Mouse (Mus musculus) cerebellum, adult (tissue): ENCODE measurements around the gene Pofut2.
A peak's percentile ranks its signal among the peaks of the same experiment; 100 is the strongest.

Experiments
- ATAC-seq: cut with Nextera tagmentation; 2 replicates; pipeline ENCODE4 v1.9.2; 2017; ENCODE audit warnings: mild to moderate bottlenecking, moderate library complexity, mixed read lengths; ENCODE audit not compliant: insufficient number of reproducible peaks, low FRiP score, low TSS enrichment

The Pofut2 gene

GRCm38 (mm10) chr10:77258704-77259621 is at the start of gene Pofut2:
Gene Pofut2, plus strand, starts transcription at chr10:77259218.
- peak; percentile 93 for ATAC-seq

GRCm38 (mm10) chr10:77209261-77209660 is 49.8 kb upstream of the Pofut2 start:
- ATAC-seq = no peak

DNA sequence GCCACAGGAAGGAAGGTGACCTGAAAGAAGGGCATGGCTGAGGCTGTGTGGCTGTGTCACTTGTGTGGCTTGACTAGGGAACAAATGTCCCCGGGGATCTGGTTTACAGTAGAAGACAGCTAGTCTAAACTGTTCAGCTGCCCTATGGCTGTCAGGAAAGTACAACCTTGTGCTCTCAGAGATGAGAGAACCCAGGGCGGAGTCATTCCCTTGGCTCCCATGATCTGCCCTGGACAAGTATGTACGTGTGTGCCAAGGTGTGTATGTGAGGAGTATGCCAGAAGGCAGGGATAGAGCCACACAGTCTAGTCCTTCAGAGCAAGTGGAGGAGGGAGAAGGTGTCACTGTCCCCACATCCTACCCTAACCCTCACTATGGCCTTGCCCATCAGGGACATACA is 48.4 kb upstream of the Pofut2 start:
- ATAC-seq = no peak

GRCm38 (mm10) chr10:77211116-77211570 is 47.9 kb upstream of the Pofut2 start:
- ATAC-seq = no peak

- no peak for ATAC-seq
Observed at GRCm38 (mm10) chr10:77212354-77213120, 46.5 kb upstream of the Pofut2 start.

DNA sequence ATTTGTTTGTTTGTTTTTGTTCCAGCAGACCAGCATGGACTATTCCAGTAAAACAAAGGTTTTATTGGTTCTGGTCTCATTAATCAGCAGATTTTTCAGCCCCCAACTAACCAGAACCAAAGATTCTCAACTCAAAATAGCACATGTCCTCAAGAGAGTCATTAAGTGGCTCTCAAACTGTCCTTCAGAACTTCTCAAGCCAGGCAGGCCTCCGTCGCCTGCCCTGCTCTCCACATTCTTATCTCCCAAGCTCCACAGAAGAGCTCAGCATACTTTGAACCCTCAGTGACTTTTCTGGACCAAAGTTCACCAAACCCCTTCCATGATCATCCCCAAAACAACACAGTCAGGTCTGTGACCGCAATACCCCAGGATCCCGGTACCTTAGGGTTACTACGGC is 45.5 kb upstream of the Pofut2 start:
- no peak for ATAC-seq

GRCm38 (mm10) chr10:77214586-77214985 is 44.4 kb upstream of the Pofut2 start:
- ATAC-seq = no peak

DNA sequence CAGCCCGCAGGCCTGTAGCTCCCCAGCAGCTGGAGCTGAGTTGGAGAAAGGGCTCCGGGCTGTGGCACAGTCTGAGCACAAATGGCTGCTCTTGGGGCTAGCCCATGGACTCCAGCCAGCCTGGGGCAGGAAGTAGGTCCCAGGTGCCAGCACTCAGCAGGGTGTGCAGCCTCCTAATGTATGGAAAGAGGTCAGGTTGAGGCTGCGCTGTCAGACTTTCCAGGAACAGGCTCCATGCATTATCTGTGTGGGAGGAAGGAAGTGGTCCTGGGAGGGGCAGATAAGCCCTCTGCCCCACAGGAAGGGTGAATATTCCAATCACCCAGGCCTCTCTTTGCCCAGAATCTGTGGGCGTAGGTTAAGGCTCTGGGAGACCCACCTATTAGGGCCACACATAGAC is 43.4 kb upstream of the Pofut2 start:
- ATAC-seq = no peak

GRCm38 (mm10) chr10:77216313-77216712 is 42.7 kb upstream of the Pofut2 start:
- ATAC-seq = no peak

DNA sequence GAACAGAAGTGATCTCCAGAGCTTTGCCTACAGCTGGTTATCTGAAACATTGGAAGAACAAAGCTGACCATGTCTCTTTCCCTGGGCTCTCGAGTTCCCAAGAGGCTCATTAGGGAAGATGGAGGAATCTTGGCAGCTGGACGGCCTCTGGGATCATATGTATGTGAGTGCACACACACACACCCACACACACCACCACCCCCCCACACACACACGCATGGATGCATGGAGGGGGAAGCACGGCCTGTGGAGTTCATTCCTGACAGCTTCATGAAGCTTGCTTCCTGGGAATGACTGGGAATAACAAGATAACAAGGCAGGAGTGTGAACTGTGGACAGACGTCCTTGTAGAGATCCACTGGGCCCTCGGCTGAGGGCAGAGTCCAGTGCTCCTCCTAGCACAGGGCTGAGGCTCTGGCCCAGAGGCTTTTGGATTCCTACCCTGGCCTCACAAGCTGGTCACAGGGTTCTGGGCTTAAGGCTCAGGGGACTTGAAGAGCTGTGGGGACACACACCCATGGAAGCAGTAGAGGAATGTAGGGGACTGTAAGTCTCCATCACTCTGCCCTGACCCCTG is 41.8 kb upstream of the Pofut2 start:
- ATAC-seq = no peak

DNA sequence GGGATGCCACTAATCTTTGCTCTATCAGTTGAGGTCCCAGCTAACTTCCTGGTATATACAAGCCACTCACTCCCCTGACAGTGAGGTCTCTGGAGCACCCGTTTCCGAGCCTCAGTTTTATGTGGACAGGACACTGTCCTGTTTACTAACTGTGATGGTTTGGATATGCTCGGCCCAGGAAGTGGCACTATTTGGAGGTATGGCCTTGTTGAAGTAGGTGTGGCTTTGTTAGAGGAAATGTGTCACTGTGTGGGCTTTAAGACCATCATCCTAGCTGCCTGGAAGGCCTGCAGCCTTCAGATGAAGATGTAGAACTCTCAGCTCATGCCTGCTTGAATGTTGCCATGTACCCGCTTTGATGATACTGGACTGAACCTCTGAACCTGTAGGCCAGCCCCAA is 41.0 kb upstream of the Pofut2 start:
- ATAC-seq = no peak

GRCm38 (mm10) chr10:77219411-77220025 is 39.5 kb upstream of the Pofut2 start:
- no peak for ATAC-seq

DNA sequence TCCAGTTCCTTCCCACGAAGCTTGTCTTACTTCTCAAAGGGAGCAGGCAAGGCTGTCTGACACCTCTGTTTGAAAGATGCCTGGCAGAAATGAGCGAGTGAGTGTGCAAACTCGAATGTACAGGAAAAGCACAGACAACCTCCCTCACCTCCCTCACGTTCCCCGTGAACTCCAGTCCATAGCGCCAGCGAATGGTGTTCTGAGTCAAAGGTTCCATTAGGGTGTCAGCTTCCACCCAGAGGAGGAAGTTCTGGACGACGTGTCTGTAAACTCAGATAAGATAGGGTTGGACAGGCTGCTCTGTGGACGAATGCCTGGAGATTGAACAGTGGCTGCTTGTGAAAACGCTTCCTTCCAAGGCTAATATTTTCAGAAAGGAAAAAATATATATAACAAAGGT is 37.9 kb upstream of the Pofut2 start:
- no peak for ATAC-seq

DNA sequence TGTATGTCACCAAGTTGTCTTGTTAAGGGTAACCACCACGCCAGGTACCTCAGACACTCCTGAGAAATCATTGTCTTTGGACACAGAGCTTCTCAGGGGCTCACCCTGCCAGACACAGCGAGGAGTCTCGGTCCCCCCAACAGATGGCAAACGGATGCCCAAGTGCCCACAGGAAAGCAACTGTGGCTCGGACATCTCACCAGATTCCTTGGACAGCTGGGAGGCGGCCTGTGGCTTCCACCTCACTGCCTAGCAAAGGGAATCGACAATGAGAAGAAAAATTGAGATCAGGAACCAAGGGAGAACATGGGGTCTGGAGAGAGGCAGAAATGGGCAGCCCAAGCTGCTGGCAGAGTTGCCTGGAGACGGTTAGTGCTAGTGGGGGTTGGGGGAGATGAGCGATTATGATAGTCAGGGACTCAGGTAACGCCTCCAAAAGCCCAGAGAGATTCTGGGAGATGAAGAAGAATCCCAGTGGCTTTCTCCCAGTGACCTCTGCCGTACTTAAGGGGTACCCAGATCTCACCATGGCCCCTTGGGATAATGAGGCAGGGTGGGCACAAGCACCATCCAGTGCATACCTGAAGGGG is 36.0 kb upstream of the Pofut2 start:
- no peak for ATAC-seq

DNA sequence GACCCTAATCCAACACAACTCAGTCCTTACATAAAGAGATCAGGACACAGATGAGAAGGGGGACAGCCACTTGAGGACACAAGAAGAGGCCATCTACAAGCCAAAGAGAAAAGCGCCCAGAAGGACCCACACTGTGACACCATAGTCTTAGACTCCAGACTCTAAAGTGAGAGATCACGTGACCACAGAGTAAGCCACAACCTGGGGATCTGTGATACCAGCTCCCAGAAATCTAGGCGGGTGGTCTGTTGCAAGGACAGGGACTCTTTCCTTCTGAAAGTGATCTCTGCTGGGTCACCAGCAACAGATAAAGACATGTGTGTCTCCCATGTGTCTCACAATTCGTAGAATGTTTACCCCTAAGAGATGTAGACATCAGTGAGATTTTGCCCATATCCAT is 34.6 kb upstream of the Pofut2 start:
- ATAC-seq = no peak

GRCm38 (mm10) chr10:77225414-77225813 is 33.6 kb upstream of the Pofut2 start:
- no peak for ATAC-seq

DNA sequence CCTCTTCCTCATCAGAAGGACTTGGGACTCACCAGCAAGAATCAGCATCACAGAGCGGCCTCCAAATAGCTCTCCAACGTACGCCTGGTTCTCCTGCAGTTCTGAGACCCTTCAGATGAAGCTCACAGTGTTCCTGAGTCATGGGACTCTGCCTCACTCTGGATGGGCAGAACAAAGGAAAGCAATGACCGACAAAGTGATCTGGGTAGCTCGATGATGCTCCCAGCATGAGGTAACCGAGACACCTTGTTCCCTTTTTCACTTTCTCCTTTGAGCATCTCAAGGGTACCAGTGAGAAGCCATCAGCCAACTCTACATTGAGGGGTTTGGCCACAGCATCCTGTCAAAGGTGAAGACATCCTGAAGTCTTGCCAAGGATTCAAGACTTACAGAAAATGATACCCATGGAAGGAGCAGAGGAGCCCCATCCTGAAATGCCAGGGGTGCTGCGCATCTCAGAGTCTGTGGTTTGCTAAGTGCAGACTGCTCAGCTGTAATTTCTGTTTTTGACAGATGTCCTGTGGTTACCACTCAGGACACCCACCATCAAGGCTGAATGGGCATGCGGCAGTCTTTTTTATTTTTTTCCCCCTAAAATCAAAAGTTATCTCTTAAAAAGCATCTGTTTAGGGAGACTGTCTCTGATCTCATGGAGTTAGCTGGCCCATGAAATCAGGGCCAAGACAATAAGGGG is 32.9 kb upstream of the Pofut2 start:
- ATAC-seq = no peak

GRCm38 (mm10) chr10:77226691-77227367 is 32.2 kb upstream of the Pofut2 start:
- no peak for ATAC-seq

- no peak for ATAC-seq
Observed at GRCm38 (mm10) chr10:77227368-77227723, 31.7 kb upstream of the Pofut2 start.
